Mouse (Mus musculus): ENCODE measurements at regions not wholly inside any gene's neighbourhood (a gene's known extent, or its start where the extent isn't known, plus 50 kb on each side); places are given as distances from the start of the nearest gene placed in this dataset.

DNA sequence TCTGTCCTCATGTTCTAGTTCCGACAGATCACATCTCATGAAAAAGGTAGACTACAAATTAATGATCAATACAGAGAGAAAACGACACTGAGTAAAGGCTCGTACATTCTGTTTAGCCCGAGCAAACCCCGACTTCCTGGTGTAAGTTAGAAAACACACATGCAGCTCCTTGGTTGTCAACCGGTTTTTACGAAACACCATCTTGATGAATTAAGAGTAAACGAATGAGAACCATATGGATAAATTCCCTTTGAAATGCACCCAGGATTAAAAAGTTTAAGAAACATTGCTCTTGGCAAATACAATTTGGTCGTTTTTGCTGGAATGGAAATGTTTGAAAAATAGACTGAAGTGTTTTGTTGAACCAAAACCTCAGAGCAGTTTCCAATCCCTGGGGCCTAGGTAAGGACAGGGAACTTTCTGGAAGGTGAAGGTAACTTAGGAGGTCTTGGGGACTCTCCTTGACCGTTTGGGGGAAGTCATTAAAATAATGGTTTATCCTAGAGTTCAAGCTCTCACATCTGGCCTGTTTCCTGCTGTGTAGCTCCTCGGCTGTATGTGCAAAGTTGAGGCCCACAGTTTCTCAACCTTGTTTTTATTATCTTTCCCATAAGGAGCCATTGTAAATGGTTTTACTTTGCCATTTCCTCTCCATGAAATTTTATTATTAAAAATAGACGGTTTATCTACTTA is 579.3 kb upstream of the Nr5a2 start:
- TF ChIP-seq CTCF (IDR thresholded peaks at IDR 0.05; ENCODE audit: insufficient read depth, low read length) (no peak), POLR2A (IDR thresholded peaks at IDR 0.05; ENCODE audit: borderline replicate concordance, extremely low read depth, low read depth, low read length) (no peak)

All from lung, adult 2 months (tissue).